Mouse (Mus musculus) brain, embryonic 14.5 days (tissue): ENCODE measurements around the gene Arhgdia.

Experiments
- CTCF ChIP-seq: fragments of 200-500 bp; IDR thresholded peaks from 2 replicates; pipeline ENCODE4 v1.5.1; 2012; ENCODE audit warnings: inconsistent platforms, mild to moderate bottlenecking, moderate library complexity, borderline replicate concordance; ENCODE audit not compliant: insufficient read depth, insufficient read length; ENCODE audit errors: extremely low read depth
- POLR2A ChIP-seq: fragments of 200-500 bp; IDR thresholded peaks from 2 replicates; pipeline ENCODE4 v1.6.1; 2012; ENCODE audit warnings: mild to moderate bottlenecking, inconsistent platforms, borderline replicate concordance; ENCODE audit not compliant: poor library complexity, insufficient read depth, insufficient read length, severe bottlenecking; ENCODE audit errors: extremely low read depth

DNA sequence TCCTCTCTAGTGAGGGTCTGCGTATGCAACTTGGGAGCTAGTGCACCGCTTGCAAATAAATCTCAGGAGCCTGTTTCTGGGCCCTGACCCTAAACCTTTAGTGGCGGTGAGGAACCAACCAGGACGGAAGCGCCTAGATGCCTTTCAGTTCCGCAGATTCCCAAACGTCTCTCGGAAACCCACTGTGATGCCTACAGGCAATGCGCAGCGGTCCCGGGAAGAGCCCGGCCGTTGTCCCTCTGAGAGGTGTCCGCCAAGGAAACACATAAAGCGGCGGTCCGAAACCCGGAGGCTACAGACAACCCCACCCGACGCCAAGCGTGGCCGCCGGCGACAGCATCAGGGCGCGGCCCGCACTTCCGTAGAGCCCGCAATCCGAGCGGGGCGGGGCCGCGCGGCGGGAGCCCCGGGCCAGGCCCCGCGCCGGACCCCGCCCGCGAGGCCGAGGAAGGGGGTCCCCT lies 523 bp downstream of the Arhgdia start:
- TF ChIP-seq CTCF (no peak), POLR2A (no peak)
